Mouse (Mus musculus): ENCODE measurements around the gene Eps8l2.

- no peak for TF ChIP-seq GATA1 (IDR thresholded peaks at IDR 0.05; ENCODE audit: low read length)
- no peak for TF ChIP-seq TAL1 (IDR thresholded peaks at IDR 0.05; ENCODE audit: low read length)
Measured at GRCm38 (mm10) chr7:141340023-141340422, 1.3 kb downstream of the Eps8l2 start.

Measured in erythroblast, embryonic 14.5 days (primary cell).